Mouse (Mus musculus) stomach, postnatal 0 days (tissue): ENCODE measurements around the gene Arhgef3.

Experiments used
- CTCF ChIP-seq: IDR thresholded peaks from 2 replicates; pipeline ENCODE4 v1.5.1; 2016; ENCODE audit warnings: antibody characterized with exemption, low read depth, mild to moderate bottlenecking, moderate library complexity
- EP300 ChIP-seq: optimal IDR thresholded peaks from 2 replicates; pipeline ENCODE3; 2016; ENCODE audit warnings: antibody characterized with exemption

- no peak for TF ChIP-seq CTCF
- TF ChIP-seq EP300: no peak
Observed at GRCm38 (mm10) chr14:27085471-27085870, 29.2 kb upstream of the Arhgef3 start.
